Mouse (Mus musculus): ENCODE measurements around the gene Gzma. TPM values are rescaled to one million over a fixed set of nuclear protein-coding genes. Genes with fewer than 3 reads are reported as not detected.

Gene Gzma
- polyA plus RNA-seq, 1 experiment from 2014 or later = not detected

Other genes starting within 250 kb of the Gzma start
- 94.7 and 103 TPM in 2 replicates for gene Mtrex, start 173.6 kb downstream of the Gzma start, polyA plus RNA-seq (2014; fragmentation: Nextera tagmentation; extraction: Ambion mirVana)
- gene Dhx29, start 173.5 kb downstream of the Gzma start, polyA plus RNA-seq (2014; fragmentation: Nextera tagmentation; extraction: Ambion mirVana) = 33.5 and 42.3 TPM in 2 replicates
- 2.6 and 5.0 TPM in 2 replicates for gene Ccno, start 113.2 kb downstream of the Gzma start, polyA plus RNA-seq (2014; fragmentation: Nextera tagmentation; extraction: Ambion mirVana)
- gene Mcidas, start 107.1 kb downstream of the Gzma start, polyA plus RNA-seq (2014; fragmentation: Nextera tagmentation; extraction: Ambion mirVana) = 2.2 and 2.7 TPM in 2 replicates
- gene Cdc20b, start 65.9 kb downstream of the Gzma start, polyA plus RNA-seq (2014; fragmentation: Nextera tagmentation; extraction: Ambion mirVana) = 0.92 and 2.1 TPM in 2 replicates
- 103 and 105 TPM in 2 replicates for gene Gpx8, start 54.6 kb downstream of the Gzma start, polyA plus RNA-seq (2014; fragmentation: Nextera tagmentation; extraction: Ambion mirVana)
- gene Esm1, start 108.7 kb upstream of the Gzma start, polyA plus RNA-seq (2014; fragmentation: Nextera tagmentation; extraction: Ambion mirVana) = 1.1 and 1.2 TPM in 2 replicates
- gene Gzmk, start 124.9 kb upstream of the Gzma start, polyA plus RNA-seq (2014; fragmentation: Nextera tagmentation; extraction: Ambion mirVana) = not detected in 2 replicates
- 1.9 and 2.2 TPM in 2 replicates for gene BC067074, start 192.2 kb upstream of the Gzma start, polyA plus RNA-seq (2014; fragmentation: Nextera tagmentation; extraction: Ambion mirVana)